Mouse (Mus musculus): Measurements from ENCODE around the gene Nt5c2. TPM values are rescaled to one million over a fixed set of nuclear protein-coding genes. Genes with fewer than 3 reads are reported as not detected.

Nt5c2 gene
- total RNA-seq, 1 experiment from 2014 or later = 98.9 TPM

- ATAC-seq (replicated peaks; ENCODE audit: low read depth, poor library complexity, severe bottlenecking) = no peak
Observed at GRCm38 (mm10) chr19:46899871-46900270, 115.1 kb downstream of the Nt5c2 start.

- peak; percentile 76 for ATAC-seq (replicated peaks; ENCODE audit: low read depth, poor library complexity, severe bottlenecking)
Observed at GRCm38 (mm10) chr19:46899306-46899705, 115.6 kb downstream of the Nt5c2 start.

- no peak for ATAC-seq (replicated peaks; ENCODE audit: low read depth, poor library complexity, severe bottlenecking)
Observed at GRCm38 (mm10) chr19:46898222-46898621, 116.7 kb downstream of the Nt5c2 start.

- ATAC-seq (replicated peaks; ENCODE audit: low read depth, poor library complexity, severe bottlenecking) = no peak
Observed at GRCm38 (mm10) chr19:46897135-46897534, 117.8 kb downstream of the Nt5c2 start.

GRCm38 (mm10) chr19:46893484-46893883 lies 121.5 kb downstream of the Nt5c2 start:
- ATAC-seq (replicated peaks; ENCODE audit: low read depth, poor library complexity, severe bottlenecking) = no peak

- no peak for ATAC-seq (replicated peaks; ENCODE audit: low read depth, poor library complexity, severe bottlenecking)
Observed at GRCm38 (mm10) chr19:46892856-46893255, 122.1 kb downstream of the Nt5c2 start.

- no peak for ATAC-seq (replicated peaks; ENCODE audit: low read depth, poor library complexity, severe bottlenecking)
Observed at GRCm38 (mm10) chr19:46890657-46891056, 124.3 kb downstream of the Nt5c2 start.

- ATAC-seq (replicated peaks; ENCODE audit: low read depth, poor library complexity, severe bottlenecking) = no peak
Observed at GRCm38 (mm10) chr19:46889666-46890065, 125.3 kb downstream of the Nt5c2 start.

GRCm38 (mm10) chr19:46887811-46888527 lies 127.0 kb downstream of the Nt5c2 start:
- peak; percentile 98 for ATAC-seq (replicated peaks; ENCODE audit: low read depth, poor library complexity, severe bottlenecking)

GRCm38 (mm10) chr19:46886826-46887225 lies 128.1 kb downstream of the Nt5c2 start:
- no peak for ATAC-seq (replicated peaks; ENCODE audit: low read depth, poor library complexity, severe bottlenecking)

- ATAC-seq (replicated peaks; ENCODE audit: low read depth, poor library complexity, severe bottlenecking) = no peak
Observed at GRCm38 (mm10) chr19:46885365-46885764, 129.6 kb downstream of the Nt5c2 start.

GRCm38 (mm10) chr19:46879876-46880275 lies 135.1 kb downstream of the Nt5c2 start:
- no peak for ATAC-seq (replicated peaks; ENCODE audit: low read depth, poor library complexity, severe bottlenecking)

GRCm38 (mm10) chr19:46878346-46878745 lies 136.6 kb downstream of the Nt5c2 start:
- ATAC-seq (replicated peaks; ENCODE audit: low read depth, poor library complexity, severe bottlenecking) = peak; percentile 30; the same call in 1 of the 2 replicates

- ATAC-seq (replicated peaks; ENCODE audit: low read depth, poor library complexity, severe bottlenecking) = no peak
Observed at GRCm38 (mm10) chr19:46877886-46878285, 137.1 kb downstream of the Nt5c2 start.

- peak; percentile 80 for ATAC-seq (replicated peaks; ENCODE audit: low read depth, poor library complexity, severe bottlenecking)
Observed at GRCm38 (mm10) chr19:46875790-46876189, 139.2 kb downstream of the Nt5c2 start.

GRCm38 (mm10) chr19:46873924-46874323 lies 141.0 kb downstream of the Nt5c2 start:
- no peak for ATAC-seq (replicated peaks; ENCODE audit: low read depth, poor library complexity, severe bottlenecking)

- no peak for ATAC-seq (replicated peaks; ENCODE audit: low read depth, poor library complexity, severe bottlenecking)
Observed at GRCm38 (mm10) chr19:46871651-46872050, 143.3 kb downstream of the Nt5c2 start.

GRCm38 (mm10) chr19:46871096-46871495 lies 143.9 kb downstream of the Nt5c2 start:
- ATAC-seq (replicated peaks; ENCODE audit: low read depth, poor library complexity, severe bottlenecking) = no peak

- peak; percentile 81 for ATAC-seq (replicated peaks; ENCODE audit: low read depth, poor library complexity, severe bottlenecking)
Observed at GRCm38 (mm10) chr19:46869526-46869925, 145.4 kb downstream of the Nt5c2 start.

GRCm38 (mm10) chr19:46869049-46869448 lies 145.9 kb downstream of the Nt5c2 start:
- no peak for ATAC-seq (replicated peaks; ENCODE audit: low read depth, poor library complexity, severe bottlenecking)

- no peak for ATAC-seq (replicated peaks; ENCODE audit: low read depth, poor library complexity, severe bottlenecking)
Observed at GRCm38 (mm10) chr19:46865381-46865780, 149.6 kb downstream of the Nt5c2 start.

GRCm38 (mm10) chr19:46864731-46865331 lies 150.1 kb downstream of the Nt5c2 start:
- no peak for ATAC-seq (replicated peaks; ENCODE audit: low read depth, poor library complexity, severe bottlenecking)

Data from common myeloid progenitor, adult 5-6 weeks (primary cell).